Mouse (Mus musculus) lung, postnatal 10 days (tissue): ENCODE results near the gene Arap1.

Experiments used
- DNase-seq: peaks from one replicate; pipeline ENCODE4 v3.0.0; 2021

Arap1 gene

DNA sequence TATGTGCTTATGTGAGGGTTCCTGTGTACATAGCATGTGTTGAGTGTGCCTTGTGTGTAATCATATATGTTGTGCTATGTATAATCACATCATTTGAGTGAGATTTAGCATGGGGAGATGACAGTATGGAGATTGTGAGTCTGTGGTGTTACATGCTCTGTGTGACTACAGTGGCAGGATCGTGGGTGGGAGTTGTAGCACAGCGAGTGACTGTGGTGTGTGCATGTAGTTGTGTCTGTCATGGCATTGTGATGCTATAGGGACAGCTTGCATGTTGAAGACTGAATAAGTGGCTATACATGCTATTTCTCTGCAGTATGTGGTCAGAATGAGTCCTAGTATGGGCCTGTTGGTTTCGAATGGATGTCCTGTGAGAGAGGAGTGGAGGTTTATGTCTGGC is 104.8 kb downstream of the Arap1 start:
- no peak for DNase-seq

DNA sequence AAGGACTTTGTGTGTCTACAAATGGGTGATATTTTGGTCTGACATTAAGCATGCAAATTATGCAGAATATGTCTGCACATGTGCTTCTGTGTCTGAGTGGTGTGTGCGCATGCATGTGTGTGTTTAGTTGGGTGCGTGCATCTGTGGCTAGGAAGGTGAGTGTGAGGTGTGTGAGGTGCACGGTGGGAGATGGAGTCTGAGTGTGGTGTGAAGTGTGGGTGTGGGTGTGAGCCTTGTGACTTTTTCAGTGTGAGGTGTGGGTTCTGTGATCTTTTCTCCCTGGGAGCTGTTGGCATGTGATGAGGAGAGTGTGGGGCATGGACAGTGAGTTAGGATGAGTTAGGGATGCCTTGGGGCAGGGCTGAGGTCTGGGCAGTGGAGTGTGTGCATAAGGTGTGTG is 105.4 kb downstream of the Arap1 start:
- DNase-seq: no peak

DNA sequence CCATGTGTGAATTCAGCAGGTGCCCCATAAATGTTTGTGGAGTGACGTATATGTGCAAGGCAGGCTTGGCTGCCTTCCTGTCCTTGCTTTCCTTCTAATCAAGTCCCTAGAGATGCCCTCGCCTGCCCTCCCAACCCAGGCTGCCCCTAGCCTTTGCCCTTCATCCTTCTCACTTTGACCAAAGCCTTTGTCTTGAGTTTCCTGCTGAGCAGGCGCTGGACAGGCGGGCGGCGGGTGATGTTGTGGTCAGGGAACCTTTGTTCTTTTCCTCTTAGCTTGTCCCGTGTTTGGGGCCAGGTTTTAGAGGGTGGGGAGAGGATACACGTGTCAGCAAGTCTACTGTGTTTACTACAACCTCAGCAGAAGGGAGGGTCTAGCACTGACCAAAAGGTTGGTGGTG is 105.9 kb downstream of the Arap1 start:
- DNase-seq: peak; percentile 39

DNA sequence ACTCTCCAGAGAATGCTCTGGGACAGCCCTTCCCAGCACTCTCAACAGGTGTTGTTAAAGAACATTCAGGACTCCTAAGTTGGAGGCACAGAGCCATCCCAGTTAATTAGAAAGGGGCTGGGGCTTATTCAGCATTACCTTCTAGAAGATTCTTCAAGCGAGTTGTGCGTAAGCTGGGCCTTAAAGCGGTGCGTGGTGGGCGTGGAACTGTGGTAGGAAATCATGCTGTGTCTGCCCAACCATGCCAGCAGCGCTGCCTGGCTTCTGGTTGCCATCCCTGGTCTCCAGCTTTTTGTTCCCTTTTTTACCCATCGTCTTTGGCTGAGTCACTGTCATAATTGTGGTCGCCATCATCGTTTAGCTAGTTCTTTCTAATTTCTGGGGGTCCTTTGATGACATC is 106.6 kb downstream of the Arap1 start:
- no peak for DNase-seq

DNA sequence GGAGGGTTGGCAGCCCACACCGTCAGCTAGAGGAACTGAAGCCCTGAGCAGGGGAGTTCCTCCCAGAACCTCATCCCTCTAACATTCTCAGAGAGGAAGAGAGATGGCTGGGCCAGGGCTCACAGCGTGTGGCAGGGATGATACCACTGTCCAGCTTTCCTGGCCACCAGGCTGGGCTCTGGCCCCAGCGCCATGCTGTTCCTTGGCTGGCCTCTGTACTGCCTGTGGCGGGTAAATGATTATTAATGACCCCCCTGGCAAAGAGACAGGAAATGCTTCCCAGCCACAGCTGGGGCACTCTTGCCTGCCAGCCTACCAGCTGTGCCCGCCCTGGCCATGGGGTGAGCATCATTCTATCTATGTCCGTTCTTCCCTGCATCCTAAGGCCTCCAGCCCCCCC is 107.3 kb downstream of the Arap1 start:
- no peak for DNase-seq

DNA sequence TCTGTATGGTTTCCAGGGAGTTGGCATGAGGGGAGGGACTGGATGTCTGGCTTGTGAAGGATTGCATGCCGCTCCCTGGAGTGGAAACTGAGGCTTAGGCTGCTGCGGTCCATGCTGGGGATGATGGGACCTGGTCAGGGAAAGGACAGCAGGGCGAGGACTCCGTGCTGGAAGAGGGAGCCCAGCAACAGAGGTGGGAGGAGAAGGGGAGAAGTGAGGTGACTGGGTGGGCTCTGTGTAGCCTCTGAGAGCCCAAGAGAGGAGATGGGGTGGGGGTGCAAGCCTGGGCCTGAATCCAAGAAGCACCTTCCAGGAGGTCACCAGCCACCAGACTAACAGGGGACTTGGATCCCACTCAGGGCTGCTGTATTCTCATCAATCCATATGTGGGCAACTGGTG is 108.5 kb downstream of the Arap1 start:
- no peak for DNase-seq

DNA sequence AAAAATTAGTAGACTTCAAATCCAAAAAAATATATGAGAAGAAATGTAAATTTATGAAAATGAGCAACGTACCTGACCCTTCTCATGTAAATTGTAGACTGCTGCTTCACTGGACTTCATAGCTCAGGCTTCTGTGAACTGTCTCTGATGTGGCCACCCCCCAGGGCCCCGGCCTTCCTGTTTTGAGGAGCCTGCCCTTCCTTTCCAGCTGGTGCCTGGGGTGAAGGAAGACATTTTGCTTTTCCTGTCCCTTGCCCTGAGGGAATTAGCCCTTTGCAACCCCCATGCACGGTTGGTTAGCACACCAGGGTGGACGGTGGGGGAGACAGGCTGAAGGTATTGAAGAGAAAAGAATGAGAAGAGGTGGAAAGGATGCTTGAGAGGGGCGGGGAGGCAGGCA is 108.9 kb downstream of the Arap1 start:
- no peak for DNase-seq

DNA sequence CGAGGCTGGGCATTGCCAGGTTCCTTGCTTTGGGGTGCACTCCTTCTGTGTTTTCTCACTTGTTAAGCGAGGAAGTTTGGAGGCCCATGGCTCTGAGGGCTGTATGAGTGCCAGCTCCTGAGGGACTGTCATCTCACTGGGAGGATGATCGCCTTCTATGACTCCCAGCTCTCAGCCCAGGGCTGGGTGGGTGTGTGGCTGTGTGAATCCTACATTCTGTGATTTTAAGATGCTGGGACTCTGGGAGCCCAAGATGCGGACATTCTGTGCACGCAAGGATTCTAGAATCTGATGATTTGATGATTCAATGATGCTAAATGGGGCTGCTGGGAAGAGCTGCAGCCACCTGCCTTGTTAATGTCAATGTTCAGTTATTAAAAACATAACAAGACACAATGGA is 109.4 kb downstream of the Arap1 start:
- no peak for DNase-seq

DNA sequence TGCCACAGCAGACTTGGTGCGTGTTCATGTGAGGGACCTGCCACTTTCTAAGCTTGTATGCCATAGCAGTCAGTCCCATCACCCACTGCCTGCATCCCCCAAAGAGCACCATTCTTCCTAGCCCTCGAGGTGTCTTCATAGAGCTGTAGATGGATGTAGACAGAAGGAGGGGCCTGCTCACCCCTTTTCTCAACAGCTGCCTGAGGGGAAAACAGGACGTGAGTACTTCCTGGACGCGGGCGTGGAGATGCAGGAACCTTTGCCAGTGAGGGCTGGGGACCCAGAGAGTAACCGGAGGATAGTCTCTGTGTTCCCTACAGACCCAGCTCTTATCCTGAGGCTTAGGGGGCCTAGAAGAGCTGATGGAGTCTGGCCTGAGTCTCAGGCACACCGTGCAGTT is 109.9 kb downstream of the Arap1 start:
- DNase-seq: peak; percentile 36

DNA sequence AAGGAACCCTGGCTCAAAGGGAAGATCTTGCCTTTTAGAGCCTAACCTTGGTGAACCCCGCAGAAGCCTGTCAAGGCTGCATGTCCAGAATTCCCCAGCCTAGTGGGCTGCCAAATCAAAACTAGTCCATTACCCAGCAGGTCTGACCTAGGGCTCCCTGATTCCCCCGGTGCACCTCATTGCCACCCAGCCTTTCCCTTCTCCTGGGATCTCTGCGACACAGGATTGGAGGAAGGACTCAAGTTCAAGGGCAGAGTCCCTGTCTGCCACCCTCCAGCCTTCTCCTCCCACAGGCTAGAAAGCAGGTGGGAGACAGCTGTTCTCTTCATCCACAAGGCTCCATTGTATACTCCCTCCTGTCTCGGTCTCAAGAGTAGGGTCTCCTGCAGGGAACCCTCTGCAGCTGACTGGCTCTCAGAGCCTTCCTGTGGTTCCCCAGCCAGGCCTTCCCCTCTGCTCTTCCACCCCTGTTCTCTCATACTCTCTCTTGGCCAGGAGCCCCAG is 110.5 kb downstream of the Arap1 start:
- DNase-seq: no peak

DNA sequence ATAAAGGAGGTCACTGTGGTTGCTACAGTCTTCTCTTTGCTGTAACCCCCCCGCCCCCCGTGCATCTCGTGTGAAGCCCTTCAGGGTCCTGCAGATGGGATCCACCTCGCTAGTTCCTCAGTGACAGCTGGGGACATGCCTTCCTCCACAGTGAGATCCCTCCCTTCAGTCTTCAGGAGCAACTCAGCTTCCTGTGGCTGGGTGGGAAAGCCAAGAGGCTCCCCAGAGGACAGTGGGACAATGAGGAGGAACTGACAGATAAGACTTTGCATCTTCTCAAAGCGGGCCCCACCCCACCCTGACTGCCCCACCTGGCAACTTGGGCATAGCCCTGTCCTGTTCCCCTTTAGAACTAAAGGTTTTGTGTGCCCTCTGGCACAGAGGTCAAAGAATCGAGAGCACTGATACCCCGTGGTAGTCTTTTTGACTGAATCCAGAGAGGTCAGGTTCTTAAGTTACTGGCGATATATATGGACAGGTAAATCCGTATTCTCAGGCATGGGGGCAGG is 111.5 kb downstream of the Arap1 start:
- DNase-seq: no peak

DNA sequence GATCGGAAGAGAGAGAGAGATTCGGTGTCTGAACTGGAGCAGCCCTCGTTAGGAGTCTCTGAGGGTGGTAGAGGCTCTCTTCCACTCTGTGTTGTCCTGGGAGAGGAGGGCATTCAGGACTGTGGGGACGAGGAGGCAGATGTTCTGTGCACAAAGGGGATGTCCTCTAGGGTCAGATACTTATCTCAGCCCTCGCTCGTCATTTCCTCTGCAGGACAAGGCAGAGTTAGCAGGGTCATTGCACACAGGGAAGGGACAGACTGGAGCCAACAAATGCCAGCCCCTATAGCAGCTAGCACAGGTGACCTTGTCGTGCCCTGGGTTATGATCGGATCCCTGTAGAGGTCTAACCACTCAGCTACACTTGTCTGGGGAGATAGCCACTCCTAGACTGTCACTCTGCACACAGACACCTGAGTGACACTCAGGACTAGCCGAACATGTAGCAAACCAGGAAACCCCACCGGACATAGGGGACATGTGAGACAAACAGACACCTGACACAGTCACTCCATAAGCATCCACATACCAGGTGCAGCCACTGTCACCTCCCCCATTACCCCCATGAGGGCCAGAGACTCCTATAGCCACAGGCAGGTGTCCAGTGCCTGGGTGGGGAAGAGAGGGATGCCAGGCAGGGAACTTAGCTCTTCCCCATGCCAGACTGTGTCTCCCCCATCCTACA is 112.2 kb downstream of the Arap1 start:
- DNase-seq: no peak

DNA sequence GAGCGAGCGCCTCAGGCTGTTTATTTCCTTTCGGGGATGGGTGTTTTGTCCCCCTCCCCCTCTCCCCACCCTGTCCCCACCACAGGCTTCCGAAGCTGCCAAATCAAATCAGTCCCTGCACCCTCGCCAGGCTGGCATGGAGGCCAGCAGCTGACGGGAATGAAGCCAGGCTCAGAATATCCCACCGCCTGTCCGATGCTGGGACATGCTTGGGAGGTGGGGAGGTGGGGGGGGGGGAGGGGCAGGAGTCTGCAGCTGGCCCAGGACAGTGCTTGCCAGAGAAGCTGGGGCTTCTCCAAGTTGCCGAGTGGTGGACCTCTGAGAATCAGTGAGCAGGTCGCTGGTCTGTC is 112.7 kb downstream of the Arap1 start:
- DNase-seq: peak; percentile 44

DNA sequence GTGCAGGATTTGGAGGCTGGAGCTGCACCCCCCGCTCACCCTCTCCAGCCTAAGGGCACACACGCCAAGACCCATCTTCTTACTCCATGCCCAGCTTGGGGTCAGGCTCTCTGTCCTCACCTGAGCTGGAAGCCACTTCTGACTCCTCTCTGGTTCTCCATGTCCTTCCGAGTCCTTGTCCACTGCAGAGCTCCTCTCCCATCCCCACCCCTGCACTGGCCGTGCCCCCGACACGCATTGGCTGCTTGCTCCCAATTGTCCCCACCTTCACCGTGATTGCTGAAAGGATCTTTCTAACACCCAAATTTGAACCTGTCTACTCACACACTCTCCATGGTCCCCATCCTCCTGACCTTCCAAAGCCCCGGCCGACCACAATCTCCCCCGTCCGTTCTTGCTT is 113.7 kb downstream of the Arap1 start:
- DNase-seq: no peak
